Mouse (Mus musculus) cerebellum, adult 2 months (tissue): ENCODE measurements at regions not wholly inside any gene's neighbourhood (a gene's known extent, or its start where the extent isn't known, plus 50 kb on each side); places are given as distances from the start of the nearest gene placed in this dataset.
"Not testable (repeated sequence)": the region's sequence is repeated elsewhere in the genome, so short reads cannot be mapped to it uniquely, and the experiment has no call there.

ENCODE experiments used
- DNase-seq, 2 experiments: peaks; one replicate each; pipeline ENCODE4 v3.0.0; 2021
- H3K27ac ChIP-seq: fragments of 200-500 bp; 2 replicates; pipeline ENCODE4 v1.5.1; 2012; ENCODE audit warnings: low read length, control low read depth, inconsistent platforms; ENCODE audit not compliant: insufficient read depth
- H3K27me3 ChIP-seq: fragments of 200-500 bp; 2 replicates; pipeline ENCODE4 v1.6.1; 2012; ENCODE audit warnings: inconsistent platforms, mild to moderate bottlenecking, low read length, moderate library complexity; ENCODE audit not compliant: control insufficient read depth, insufficient read depth
- H3K4me1 ChIP-seq: fragments of 200-500 bp; 2 replicates; pipeline ENCODE4 v1.6.1; 2011; ENCODE audit warnings: low read length; ENCODE audit not compliant: control insufficient read depth, insufficient read depth
- H3K4me3 ChIP-seq: fragments of 200-500 bp; replicated peaks from 2 replicates; pipeline ENCODE3; 2011; ENCODE audit warnings: mild to moderate bottlenecking, low read depth, low read length, control low read depth; ENCODE audit not compliant: insufficient read depth
- CTCF ChIP-seq: fragments of 200-500 bp; IDR thresholded peaks from 2 replicates; pipeline ENCODE4 v1.5.1; 2011; ENCODE audit warnings: low read depth, mild to moderate bottlenecking, control low read depth, low read length, moderate library complexity, borderline replicate concordance; ENCODE audit not compliant: insufficient read depth
- POLR2A ChIP-seq: fragments of 200-500 bp; IDR thresholded peaks from 2 replicates; pipeline ENCODE4 v1.6.1; 2011; ENCODE audit warnings: low read length, control low read depth, borderline replicate concordance; ENCODE audit not compliant: insufficient read depth
- WGBS: fragments of 180-500 bp; shearing (Covaris S2); methylation state at CpG from one replicate; pipeline ENCODE4 v1.1.7; 2018; 5-methylcytosine and 5-hydroxymethylcytosine counted together

GRCm38 (mm10) chr5:148791651-148792050, 137.5 kb downstream of the Katnal1 start:
- H3K27me3 ChIP-seq = no peaks in the 10 kb centered on the region
- no peak for TF ChIP-seq CTCF
- no peak for TF ChIP-seq POLR2A
- no peak for DNase-seq
- 82% methylated on average over 6 of the region's 6 CpGs for WGBS
- no peaks in the 10 kb centered on the region for H3K4me1 ChIP-seq
- no peak overlapping the region for H3K4me3 ChIP-seq
- no peak overlapping the region for H3K27ac ChIP-seq

DNA sequence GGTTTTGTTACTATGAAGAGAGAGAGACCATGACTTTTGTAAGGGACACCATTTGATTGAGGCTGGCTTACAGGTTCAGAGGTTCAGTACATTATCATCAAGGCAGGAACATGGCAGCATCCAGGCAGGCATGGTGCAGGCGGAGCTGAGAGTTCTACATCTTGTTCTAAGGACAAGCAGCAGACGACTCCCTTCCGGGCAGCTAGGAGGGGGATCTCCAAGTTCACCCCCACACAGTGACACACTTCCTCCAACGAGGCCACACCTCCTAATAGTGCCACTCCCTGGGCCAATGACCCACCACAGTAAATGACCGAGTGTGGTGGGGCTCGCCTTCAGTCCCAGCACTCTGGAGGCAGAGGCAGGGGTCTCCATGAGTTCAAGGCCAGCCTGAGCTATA, 138.8 kb downstream of the Katnal1 start:
- WGBS = 90% methylated on average over 6 of the region's 6 CpGs
- H3K27me3 ChIP-seq, DNase-seq, H3K27ac ChIP-seq, H3K4me3 ChIP-seq, H3K4me1 ChIP-seq: not testable (repeated sequence)

DNA sequence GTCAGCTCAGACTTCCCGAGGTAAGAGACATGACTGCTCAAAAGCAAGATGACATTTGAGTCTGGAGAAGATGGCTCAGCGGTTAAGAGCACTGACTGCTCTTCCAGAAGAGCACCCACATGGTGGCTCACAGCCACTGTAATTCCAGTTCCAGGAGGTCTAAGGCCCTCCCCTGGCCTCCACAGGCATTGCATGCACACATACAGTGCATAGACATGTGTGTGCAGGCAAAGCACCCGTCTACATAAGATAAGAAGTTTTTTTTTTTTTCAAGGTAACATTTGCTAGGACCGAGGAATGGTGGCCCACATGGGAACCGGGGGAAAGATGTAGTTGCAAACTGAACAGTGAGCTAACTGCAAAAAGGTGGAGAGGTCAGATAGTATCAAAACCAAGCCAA, 139.3 kb downstream of the Katnal1 start:
- Histone ChIP-seq H3K4me1 (no peaks in the 10 kb centered on the region), H3K4me3 (no peak overlapping the region), H3K27me3 (no peaks in the 10 kb centered on the region), H3K27ac (no peak overlapping the region)
- 76% methylated on average over 5 of the region's 5 CpGs for WGBS
- DNase-seq = no peak
- TF ChIP-seq CTCF (no peak), POLR2A (no peak)

DNA sequence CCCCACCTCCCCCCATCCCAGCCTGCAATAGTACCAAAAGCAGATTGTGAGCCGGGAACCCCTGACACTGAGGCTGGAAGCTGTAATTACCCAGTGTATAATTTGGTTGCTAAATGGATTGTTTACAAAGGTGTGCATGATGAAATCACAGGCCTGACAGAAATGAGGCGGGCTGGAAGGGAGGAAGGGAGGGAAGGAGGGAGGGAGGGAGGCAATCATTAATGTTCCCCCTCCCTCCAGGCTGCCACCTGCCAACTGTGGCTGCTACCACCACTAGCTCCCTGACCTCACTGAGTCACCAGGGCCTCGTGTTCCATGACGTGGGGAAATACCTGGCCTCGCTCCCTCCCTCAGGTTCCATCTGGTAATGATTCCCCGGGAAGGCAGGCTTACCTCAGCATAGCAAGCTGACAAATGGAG, 140.0 kb downstream of the Katnal1 start:
- H3K27me3 ChIP-seq = no peaks in the 10 kb centered on the region
- peak in 1 of 2 experiments; percentile 37 for DNase-seq
- no peak for TF ChIP-seq POLR2A
- no peak for TF ChIP-seq CTCF
- no peak overlapping the region for H3K27ac ChIP-seq
- H3K4me3 ChIP-seq = no peak overlapping the region
- H3K4me1 ChIP-seq = no peaks in the 10 kb centered on the region
- WGBS = 29% methylated on average over 6 of the region's 6 CpGs

- Histone ChIP-seq H3K27me3 (no peaks in the 10 kb centered on the region), H3K27ac (no peak overlapping the region), H3K4me3 (no peak overlapping the region), H3K4me1 (no peaks in the 10 kb centered on the region)
- WGBS = 87% methylated on average over 8 of the region's 8 CpGs
- DNase-seq = no peak
- TF ChIP-seq CTCF = no peak
- TF ChIP-seq POLR2A = no peak
These were observed 140.4 kb downstream of the Katnal1 start for GRCm38 (mm10) chr5:148788690-148789089.

- WGBS = 26% methylated on average over 8 of the region's 8 CpGs
- H3K4me1 ChIP-seq = no peaks in the 10 kb centered on the region
- H3K27me3 ChIP-seq = no peaks in the 10 kb centered on the region
- TF ChIP-seq CTCF = no peak
- no peak for TF ChIP-seq POLR2A
- DNase-seq = no peak
- no peak overlapping the region for H3K4me3 ChIP-seq
- H3K27ac ChIP-seq = no peak overlapping the region
These were observed 141.8 kb downstream of the Katnal1 start for GRCm38 (mm10) chr5:148787270-148787669.

- not testable (repeated sequence) for H3K4me1 ChIP-seq, H3K27me3 ChIP-seq, H3K27ac ChIP-seq, H3K4me3 ChIP-seq, DNase-seq
- WGBS = 62% methylated on average over 6 of the region's 6 CpGs
These were observed 148.0 kb downstream of the Katnal1 start for GRCm38 (mm10) chr5:148781076-148781475.

DNA sequence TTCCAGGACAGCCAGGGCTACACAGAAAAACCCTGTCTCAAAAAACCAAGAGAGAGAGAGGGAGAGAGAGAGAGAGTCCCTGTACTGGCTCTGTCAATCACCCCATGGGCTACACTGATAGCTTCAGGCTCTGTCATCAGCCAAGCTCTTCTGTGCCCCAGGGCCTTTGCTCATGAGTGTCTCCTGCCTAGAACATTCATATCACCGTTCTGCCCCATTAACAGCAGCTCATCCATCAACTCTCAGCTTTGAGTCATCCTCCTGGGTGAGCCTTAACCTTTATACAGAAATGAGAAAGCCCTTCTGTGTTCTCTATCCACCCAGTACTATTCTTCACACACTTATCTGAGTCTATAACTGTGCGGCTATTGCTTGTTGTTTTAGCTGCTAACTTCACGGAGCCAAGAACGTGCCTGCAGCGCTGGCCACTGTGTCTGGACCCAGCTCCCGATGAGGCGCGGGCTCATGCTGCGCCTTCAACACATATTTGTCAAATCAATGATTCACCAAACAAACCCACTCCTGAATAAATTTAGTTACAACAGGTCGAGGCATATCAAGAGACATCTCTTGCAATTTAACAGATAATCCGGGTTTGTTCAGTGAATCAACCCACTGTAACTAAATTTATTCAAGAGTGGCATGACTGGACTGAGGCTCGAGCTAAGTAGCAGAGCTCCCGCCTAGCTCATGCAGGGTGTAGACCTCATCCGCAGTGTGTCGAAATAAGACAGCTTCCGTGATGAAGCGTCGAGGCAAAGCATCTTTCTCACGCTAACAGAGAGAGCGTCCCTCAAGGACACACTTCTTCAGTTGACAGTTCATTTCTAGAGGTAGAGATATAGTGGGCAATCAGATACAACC, 152.1 kb downstream of the Katnal1 start:
- Histone ChIP-seq H3K4me3 (no peak overlapping the region), H3K27me3 (no peaks in the 10 kb centered on the region), H3K27ac (no peak overlapping the region), H3K4me1 (no peaks in the 10 kb centered on the region)
- no peak for DNase-seq
- TF ChIP-seq POLR2A (no peak), CTCF (no peak)
- 85% methylated on average over 20 of the region's 20 CpGs for WGBS
